Mouse (Mus musculus) hindbrain, embryonic 14.5 days (tissue): ENCODE measurements at regions not wholly inside any gene's neighbourhood (a gene's known extent, or its start where the extent isn't known, plus 50 kb on each side); places are given as distances from the start of the nearest gene placed in this dataset.
A peak's percentile ranks its signal among the peaks of the same experiment; 100 is the strongest.

Source experiments
- ATAC-seq: fragments of 200-750 bp; cut with Nextera tagmentation; 2 replicates; pipeline ENCODE4 v1.8.0; 2017; ENCODE audit warnings: moderate number of reproducible peaks, mild to moderate bottlenecking, moderate TSS enrichment, moderate library complexity; ENCODE audit not compliant: low FRiP score
- DNase-seq: peaks from one replicate; pipeline ENCODE4 v3.0.0-alpha.2; 2015; ENCODE audit warnings: low spot score
- H3K27ac ChIP-seq: fragments of 300-500 bp; sonication (generic); 2 replicates; pipeline ENCODE4 v1.5.1; 2014; ENCODE audit warnings: mild to moderate bottlenecking, moderate library complexity
- H3K27me3 ChIP-seq: fragments of 300-500 bp; sonication (generic); 2 replicates; pipeline ENCODE4 v1.6.1; 2014; ENCODE audit warnings: mild to moderate bottlenecking, low read length, mixed read lengths; ENCODE audit not compliant: control insufficient read depth, insufficient read depth
- H3K36me3 ChIP-seq: fragments of 300-500 bp; sonication (generic); replicated peaks from 2 replicates; pipeline ENCODE4 v1.6.1; 2014; ENCODE audit not compliant: control insufficient read depth, insufficient read depth
- H3K4me1 ChIP-seq: fragments of 300-500 bp; sonication (generic); replicated peaks from 2 replicates; pipeline ENCODE4 v1.6.1; 2014; ENCODE audit warnings: antibody characterized with exemption, low read length, mixed read lengths; ENCODE audit not compliant: control insufficient read depth, insufficient read depth
- H3K4me2 ChIP-seq: fragments of 300-500 bp; sonication (generic); replicated peaks from 2 replicates; pipeline ENCODE4 v1.6.1; 2014; ENCODE audit warnings: mild to moderate bottlenecking, moderate library complexity
- H3K4me3 ChIP-seq: fragments of 300-500 bp; sonication (generic); replicated peaks from 2 replicates; pipeline ENCODE4 v1.5.1; 2014; ENCODE audit warnings: mild to moderate bottlenecking, low read length
- H3K9ac ChIP-seq: fragments of 300-500 bp; sonication (generic); 2 replicates; pipeline ENCODE4 v1.6.1; 2014
- H3K9me3 ChIP-seq: fragments of 300-500 bp; sonication (generic); 2 replicates; pipeline ENCODE4 v1.6.1; 2016; ENCODE audit warnings: low read length; ENCODE audit not compliant: control insufficient read depth
- WGBS: fragments of 180-500 bp; shearing (Covaris S2); extraction: QIAGEN DNeasy Blood & Tissue Kit; methylation state at CpG from one replicate; pipeline ENCODE4 v1.1.7; 2014; 5-methylcytosine and 5-hydroxymethylcytosine counted together

GRCm38 (mm10) chr8:8820614-8821013 lies 130.3 kb upstream of the Arglu1 start:
- Histone ChIP-seq H3K9ac (no peak overlapping the region), H3K27ac (no peak overlapping the region), H3K4me3 (no peak overlapping the region), H3K4me2 (no peak overlapping the region), H3K36me3 (no peaks in the 10 kb centered on the region), H3K9me3 (no peaks in the 10 kb centered on the region), H3K4me1 (0 out of 2 replicates have a peak, but pooled peaks cover 8% of the 10 kb centered on the region), H3K27me3 (no peaks in the 10 kb centered on the region)
- WGBS: 67% methylated on average over 6 of the region's 6 CpGs
- ATAC-seq: no peak
- no peak for DNase-seq

- DNase-seq (no peak), ATAC-seq (no peak)
- Histone ChIP-seq H3K27ac (no peak overlapping the region), H3K27me3 (no peaks in the 10 kb centered on the region), H3K36me3 (no peaks in the 10 kb centered on the region), H3K4me1 (0 out of 2 replicates have a peak, but pooled peaks cover 8% of the 10 kb centered on the region), H3K9ac (no peak overlapping the region), H3K4me2 (no peak overlapping the region), H3K9me3 (no peaks in the 10 kb centered on the region), H3K4me3 (no peak overlapping the region)
- WGBS: 81% methylated on average over 9 of the region's 9 CpGs
These were observed 129.1 kb upstream of the Arglu1 start for GRCm38 (mm10) chr8:8819233-8819931.

- Histone ChIP-seq H3K4me3 (no peak overlapping the region), H3K36me3 (no peaks in the 10 kb centered on the region), H3K4me2 (no peak overlapping the region), H3K4me1 (0 out of 2 replicates have a peak, but pooled peaks cover 10% of the 10 kb centered on the region), H3K9me3 (no peaks in the 10 kb centered on the region), H3K27ac (no peak overlapping the region), H3K9ac (no peak overlapping the region), H3K27me3 (no peaks in the 10 kb centered on the region)
- ATAC-seq (no peak), DNase-seq (no peak)
- 81% methylated on average over 5 of the region's 5 CpGs for WGBS
These were observed 122.5 kb upstream of the Arglu1 start for GRCm38 (mm10) chr8:8812807-8813167.

- H3K4me3 ChIP-seq: no peak overlapping the region
- no peak overlapping the region for H3K27ac ChIP-seq
- DNase-seq (no peak), ATAC-seq (no peak)
- no peaks in the 10 kb centered on the region for H3K36me3 ChIP-seq
- no peak overlapping the region for H3K4me2 ChIP-seq
- WGBS: 84% methylated on average over 21 of the region's 21 CpGs
- 0 out of 2 replicates have a peak, but pooled peaks cover 10% of the 10 kb centered on the region for H3K4me1 ChIP-seq
- H3K27me3 ChIP-seq: no peaks in the 10 kb centered on the region
- H3K9me3 ChIP-seq: no peaks in the 10 kb centered on the region
- no peak overlapping the region for H3K9ac ChIP-seq
These were observed 121.9 kb upstream of the Arglu1 start for GRCm38 (mm10) chr8:8812051-8812806.

- Histone ChIP-seq H3K27ac (no peak overlapping the region), H3K36me3 (no peaks in the 10 kb centered on the region), H3K9ac (no peak overlapping the region), H3K9me3 (no peaks in the 10 kb centered on the region), H3K4me2 (no peak overlapping the region), H3K27me3 (no peaks in the 10 kb centered on the region), H3K4me1 (0 out of 2 replicates have a peak, but pooled peaks cover 10% of the 10 kb centered on the region), H3K4me3 (no peak overlapping the region)
- 48% methylated on average over 4 of the region's 4 CpGs for WGBS
- ATAC-seq (no peak), DNase-seq (no peak)
These were observed 120.6 kb upstream of the Arglu1 start for GRCm38 (mm10) chr8:8810928-8811327.

GRCm38 (mm10) chr8:8809835-8810439 lies 119.6 kb upstream of the Arglu1 start:
- Histone ChIP-seq H3K9me3 (no peaks in the 10 kb centered on the region), H3K27ac (no peak overlapping the region), H3K4me3 (no peak overlapping the region), H3K36me3 (no peaks in the 10 kb centered on the region), H3K4me1 (0 out of 2 replicates have a peak, but pooled peaks cover 10% of the 10 kb centered on the region), H3K9ac (no peak overlapping the region), H3K4me2 (no peak overlapping the region), H3K27me3 (no peaks in the 10 kb centered on the region)
- no peak for DNase-seq
- WGBS: 41% methylated on average over 9 of the region's 9 CpGs
- ATAC-seq: peak; percentile 48; the same call in 1 of the 2 replicates

- Histone ChIP-seq H3K9ac (no peak overlapping the region), H3K4me2 (no peak overlapping the region), H3K4me3 (no peak overlapping the region), H3K27me3 (no peaks in the 10 kb centered on the region), H3K36me3 (no peaks in the 10 kb centered on the region), H3K4me1 (0 out of 2 replicates have a peak, but pooled peaks cover 10% of the 10 kb centered on the region), H3K9me3 (no peaks in the 10 kb centered on the region), H3K27ac (no peak overlapping the region)
- ATAC-seq: no peak
- no peak for DNase-seq
- WGBS: 88% methylated on average over 8 of the region's 8 CpGs
These were observed 119.0 kb upstream of the Arglu1 start for GRCm38 (mm10) chr8:8809349-8809748.

GRCm38 (mm10) chr8:8802761-8803340 lies 112.5 kb upstream of the Arglu1 start:
- Histone ChIP-seq H3K4me1 (0 out of 2 replicates have a peak, but pooled peaks cover 10% of the 10 kb centered on the region), H3K27ac (no peak overlapping the region), H3K9me3 (no peaks in the 10 kb centered on the region), H3K4me3 (no peak overlapping the region), H3K9ac (no peak overlapping the region), H3K36me3 (no peaks in the 10 kb centered on the region), H3K4me2 (no peak overlapping the region), H3K27me3 (no peaks in the 10 kb centered on the region)
- 41% methylated on average over 6 of the region's 6 CpGs for WGBS
- no peak for DNase-seq
- ATAC-seq: peak; percentile 51; the same call in 1 of the 2 replicates

- H3K9ac ChIP-seq: no peak overlapping the region
- no peaks in the 10 kb centered on the region for H3K36me3 ChIP-seq
- H3K4me2 ChIP-seq: no peak overlapping the region
- DNase-seq: no peak
- ATAC-seq: peak; percentile 34; the same call in 1 of the 2 replicates
- 25% methylated on average over 5 of the region's 5 CpGs for WGBS
- H3K4me1 ChIP-seq: 0 out of 2 replicates have a peak, but pooled peaks cover 14% of the 10 kb centered on the region
- no peak overlapping the region for H3K4me3 ChIP-seq
- H3K27me3 ChIP-seq: no peaks in the 10 kb centered on the region
- no peaks in the 10 kb centered on the region for H3K9me3 ChIP-seq
- 0 out of 2 replicates have a peak overlapping the region, but pooled peaks have one; percentile 54 for H3K27ac ChIP-seq
These were observed 112.0 kb upstream of the Arglu1 start for GRCm38 (mm10) chr8:8802317-8802716.
